Mouse (Mus musculus) bone marrow macrophage, adult 2 months (primary cell): Measurements from ENCODE around the gene Bdnf.

Source experiments
- CTCF ChIP-seq: IDR thresholded peaks from 2 replicates; pipeline ENCODE4 v1.5.1; 2012; ENCODE audit warnings: low read depth, mild to moderate bottlenecking, low read length, moderate library complexity
- POLR2A ChIP-seq: IDR thresholded peaks from 2 replicates; pipeline ENCODE4 v1.6.1; 2012; ENCODE audit warnings: mild to moderate bottlenecking, low read depth, low read length, borderline replicate concordance

- TF ChIP-seq POLR2A (no peak), CTCF (no peak)
These were observed 58.9 kb downstream of the Bdnf start for GRCm38 (mm10) chr2:109733201-109734039.
